Mouse (Mus musculus) liver, embryonic 14.5 days (tissue): ENCODE measurements around the gene Inpp5k. TPM values are rescaled to one million over a fixed set of nuclear protein-coding genes. Genes with fewer than 3 reads are reported as not detected.

ENCODE experiments used
- ATAC-seq: fragments of 200-750 bp; cut with Nextera tagmentation; 2 replicates; pipeline ENCODE4 v1.8.0; 2017; ENCODE audit warnings: moderate number of reproducible peaks, mild to moderate bottlenecking, moderate library complexity; ENCODE audit not compliant: insufficient read depth
- DNase-seq, 3 experiments: peaks; one replicate each; pipeline ENCODE4 v3.0.0-alpha.2; 2012 to 2013; ENCODE audit warnings: low read depth in 3 of 3, low spot score in 3 of 3
- H3K27ac ChIP-seq: fragments of 300-500 bp; sonication (generic); 2 replicates; pipeline ENCODE4 v1.5.1; 2014; ENCODE audit warnings: moderate library complexity, mild to moderate bottlenecking, control low read depth, inconsistent platforms
- H3K27me3 ChIP-seq: fragments of 300-500 bp; sonication (generic); 2 replicates; pipeline ENCODE4 v1.6.1; 2014; ENCODE audit warnings: mild to moderate bottlenecking, low read length, moderate library complexity; ENCODE audit not compliant: control insufficient read depth, insufficient read depth
- H3K36me3 ChIP-seq: fragments of 300-500 bp; sonication (generic); replicated peaks from 2 replicates; pipeline ENCODE4 v1.6.1; 2014; ENCODE audit warnings: low read depth; ENCODE audit not compliant: control insufficient read depth, insufficient read depth
- H3K4me1 ChIP-seq, 2 experiments: fragments of 200-500 bp in 1 of 2; fragments of 300-500 bp in 1 of 2; sonication (generic) in 1 of 2; replicated peaks; 2 replicates each; pipeline ENCODE4 v1.6.1; 2012 to 2014; ENCODE audit warnings: antibody characterized with exemption in 1 of 2, inconsistent platforms in 1 of 2, low read length in 1 of 2; ENCODE audit not compliant: control insufficient read depth in 2 of 2, insufficient read depth in 2 of 2
- H3K4me2 ChIP-seq: fragments of 300-500 bp; sonication (generic); 2 replicates; pipeline ENCODE4 v1.6.1; 2014; ENCODE audit warnings: low read depth, mild to moderate bottlenecking, control low read depth, moderate library complexity
- H3K4me3 ChIP-seq, 2 experiments: fragments of 200-500 bp in 1 of 2; fragments of 300-500 bp in 1 of 2; sonication (generic) in 1 of 2; 2 replicates each; pipeline ENCODE4 v1.5.1; 2012 to 2014; ENCODE audit warnings: low read depth in 2 of 2, low read length in 2 of 2, mild to moderate bottlenecking in 2 of 2, control low read depth in 1 of 2, inconsistent platforms in 1 of 2, moderate library complexity in 1 of 2; ENCODE audit not compliant: insufficient read depth in 1 of 2
- H3K9ac ChIP-seq: fragments of 300-500 bp; sonication (generic); replicated peaks from 2 replicates; pipeline ENCODE4 v1.6.1; 2014; ENCODE audit warnings: mild to moderate bottlenecking, control low read depth, moderate library complexity
- H3K9me3 ChIP-seq: fragments of 300-500 bp; sonication (generic); 2 replicates; pipeline ENCODE4 v1.6.1; 2016; ENCODE audit warnings: low read length, mixed read lengths; ENCODE audit not compliant: control insufficient read depth
- CTCF ChIP-seq: IDR thresholded peaks from 2 replicates; pipeline ENCODE4 v1.5.1; 2016; ENCODE audit warnings: antibody characterized with exemption, low read depth, control low read depth
- EP300 ChIP-seq: IDR thresholded peaks from 2 replicates; pipeline ENCODE4 v1.6.1; 2016; ENCODE audit warnings: antibody characterized with exemption, low read depth
- WGBS: fragments of 180-500 bp; shearing (Covaris S2); extraction: QIAGEN DNeasy Blood & Tissue Kit; methylation state at CpG from one replicate; pipeline ENCODE4 v1.1.7; 2014; ENCODE audit not compliant: insufficient replicate concordance; 5-methylcytosine and 5-hydroxymethylcytosine counted together
- polyA plus RNA-seq, 2 experiments: library from polyadenylated mRNA; depleted of rRNA in 1 of 2; stranded (reverse) in 1 of 2; unstranded in 1 of 2; fragments of >200 nt; fragmentation: Nextera tagmentation in 1 of 2; extraction: Ambion mirVana in 1 of 2; gene quantifications; 2 replicates each; pipeline versions ENCODE4 v1.2.1 to v1.2.3; 2012 to 2014

The Inpp5k gene
- polyA plus RNA-seq (2012; rRNA removed), result 10.8 and 13.0 TPM in 2 replicates
- 16.3 and 17.0 TPM in 2 replicates for polyA plus RNA-seq (2014; fragmentation: Nextera tagmentation; extraction: Ambion mirVana)

DNA sequence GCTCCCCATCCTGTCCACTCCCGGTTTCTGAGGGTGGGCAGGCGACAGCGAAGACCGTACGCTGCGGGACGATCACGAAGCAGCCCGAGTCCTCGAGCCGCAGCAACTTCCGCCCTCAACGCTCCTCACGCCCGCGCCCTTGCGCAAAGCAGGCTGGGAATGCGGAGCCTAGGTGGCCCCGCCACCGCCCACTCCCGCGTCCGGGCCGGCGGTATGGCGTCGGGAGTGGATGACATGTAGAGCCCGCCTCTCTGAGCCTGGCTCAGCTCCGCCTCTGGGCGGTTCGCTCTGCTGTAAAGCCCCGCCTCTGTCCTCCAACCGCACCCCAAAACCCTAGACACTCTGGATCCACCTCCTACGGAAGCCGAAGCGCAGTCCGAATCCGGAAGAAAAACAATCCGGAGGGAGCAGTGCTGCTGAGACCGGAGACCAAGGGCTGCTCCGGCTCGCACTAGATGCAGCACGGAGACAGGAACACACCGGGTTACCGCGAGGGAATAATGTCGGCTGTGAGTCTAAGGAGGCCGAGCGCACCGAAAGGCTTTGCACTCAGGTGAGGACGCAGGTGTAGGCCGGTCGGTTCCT is at the start of gene Inpp5k:
TSS of gene Inpp5k (plus strand) at position 344 of the 585 bp plus-strand sequence.
- peaks cover 8 to 14% of the 10 kb centered on the region in 2 experiments for H3K4me1 ChIP-seq
- TF ChIP-seq EP300 (peak; percentile 33; the same call in 1 of the 2 replicates), CTCF (0 out of 2 replicates have a peak, but pooled peaks have one; percentile 18)
- peak within 1 kb of the TSS; percentile 98 for H3K4me2 ChIP-seq
- no peaks in the 10 kb centered on the region for H3K27me3 ChIP-seq
- H3K27ac ChIP-seq, result peak within 1 kb of the TSS; percentile 79
- peak within 1 kb of the TSS; percentile 90 to 91 for H3K4me3 ChIP-seq
- H3K9ac ChIP-seq, result peak within 1 kb of the TSS; percentile 92
- WGBS, result under 1% methylated on average over 53 of the region's 53 CpGs
- H3K36me3 ChIP-seq, result peaks cover 11% of the 10 kb centered on the region; the same call in 1 of the 2 replicates
- DNase-seq, result peak; percentile 96 to 98 (median 97)
- H3K9me3 ChIP-seq, result no peaks in the 10 kb centered on the region
- peak; percentile 100 for ATAC-seq

DNA sequence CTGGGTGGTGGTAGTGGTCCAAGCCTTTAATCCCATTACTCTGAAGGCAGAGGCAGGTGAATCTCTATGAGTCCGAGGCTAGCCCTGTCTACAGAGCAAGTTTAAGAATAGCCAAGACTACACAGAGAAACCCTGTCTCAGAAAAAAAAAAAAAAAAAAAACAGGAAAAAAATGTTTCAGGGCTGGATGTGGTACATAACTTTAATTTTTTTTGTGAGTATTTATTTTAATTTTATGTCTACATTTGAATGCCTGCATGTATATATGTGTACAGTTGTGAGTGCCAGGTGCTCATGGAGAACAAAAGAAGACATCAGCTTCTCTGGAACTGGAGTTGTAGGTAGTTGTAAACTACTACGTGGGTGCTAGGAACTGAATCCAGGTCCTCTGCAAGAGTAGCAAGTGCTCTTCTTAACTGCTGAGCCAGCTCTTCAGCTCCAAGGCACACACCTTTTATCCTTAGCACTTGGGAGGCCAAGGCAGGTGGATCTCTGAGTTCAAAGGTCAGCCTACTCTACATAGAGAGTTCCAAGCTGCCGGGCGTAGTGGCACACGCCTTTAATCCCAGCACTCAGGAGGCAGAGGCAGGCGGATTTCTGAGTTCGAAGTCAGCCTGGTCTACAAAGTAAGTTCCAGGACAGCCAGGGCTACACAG is 49.2 kb upstream of the Inpp5k start:
- no peak overlapping the region for H3K9ac ChIP-seq
- H3K4me3 ChIP-seq, result no peak overlapping the region
- H3K9me3 ChIP-seq, result no peaks in the 10 kb centered on the region
- 84% methylated on average over 7 of the region's 7 CpGs for WGBS
- H3K4me2 ChIP-seq, result no peak overlapping the region
- ATAC-seq (no peak), DNase-seq (no peak)
- no peak overlapping the region for H3K27ac ChIP-seq
- H3K4me1 ChIP-seq, result no peaks in the 10 kb centered on the region
- no peaks in the 10 kb centered on the region for H3K36me3 ChIP-seq
- no peaks in the 10 kb centered on the region for H3K27me3 ChIP-seq
- TF ChIP-seq EP300 (no peak), CTCF (no peak)

DNA sequence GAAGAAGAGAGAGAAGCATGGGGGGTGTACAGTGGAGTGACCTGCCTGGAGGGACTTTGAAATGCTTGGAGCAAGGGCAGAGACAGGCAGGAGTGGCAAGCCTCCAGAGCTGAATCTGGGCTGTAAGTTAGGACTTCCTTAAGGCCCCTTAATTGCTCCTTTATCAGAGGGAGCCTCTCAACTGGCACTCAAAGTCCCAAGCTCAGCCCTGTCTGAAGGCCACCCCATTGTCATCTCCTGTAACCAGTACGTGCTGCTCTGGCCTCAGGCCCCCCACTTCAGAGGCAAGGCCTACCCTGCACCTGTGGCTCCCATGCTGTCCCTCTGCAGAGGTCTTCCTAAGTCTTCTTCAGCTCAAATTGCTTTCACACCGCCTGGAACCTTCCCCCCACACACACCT is 47.3 kb upstream of the Inpp5k start:
- H3K4me1 ChIP-seq, result peaks cover 2 to 5% of the 10 kb centered on the region in 2 experiments
- H3K27me3 ChIP-seq, result no peaks in the 10 kb centered on the region
- H3K9me3 ChIP-seq, result no peaks in the 10 kb centered on the region
- 69% methylated on average over 2 of the region's 2 CpGs for WGBS
- no peak overlapping the region for H3K4me2 ChIP-seq
- no peaks in the 10 kb centered on the region for H3K36me3 ChIP-seq
- TF ChIP-seq EP300 (no peak), CTCF (no peak)
- H3K4me3 ChIP-seq, result no peak overlapping the region
- no peak overlapping the region for H3K27ac ChIP-seq
- no peak overlapping the region for H3K9ac ChIP-seq
- DNase-seq (no peak), ATAC-seq (no peak)

DNA sequence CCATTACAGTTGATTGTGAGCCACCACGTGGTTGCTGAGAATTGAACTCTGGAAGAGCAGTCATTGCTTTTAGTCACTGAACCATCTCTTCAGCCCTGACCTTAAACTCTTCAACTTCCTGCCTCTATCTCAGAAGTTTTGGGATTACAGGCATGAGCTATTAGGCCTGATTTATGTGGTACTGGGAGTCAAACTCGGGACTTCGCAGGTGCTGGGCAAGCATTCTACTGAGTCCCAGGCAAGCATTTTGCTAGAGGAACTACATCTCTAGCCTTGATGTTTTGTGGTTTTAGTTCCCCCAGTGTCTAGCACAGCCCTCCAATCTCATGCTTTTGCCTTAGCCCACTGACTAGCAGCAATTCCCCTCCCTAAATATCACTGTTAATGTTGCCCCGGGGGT is 45.7 kb upstream of the Inpp5k start:
- ATAC-seq (no peak), DNase-seq (no peak)
- TF ChIP-seq EP300, result no peak
- no peak for TF ChIP-seq CTCF

DNA sequence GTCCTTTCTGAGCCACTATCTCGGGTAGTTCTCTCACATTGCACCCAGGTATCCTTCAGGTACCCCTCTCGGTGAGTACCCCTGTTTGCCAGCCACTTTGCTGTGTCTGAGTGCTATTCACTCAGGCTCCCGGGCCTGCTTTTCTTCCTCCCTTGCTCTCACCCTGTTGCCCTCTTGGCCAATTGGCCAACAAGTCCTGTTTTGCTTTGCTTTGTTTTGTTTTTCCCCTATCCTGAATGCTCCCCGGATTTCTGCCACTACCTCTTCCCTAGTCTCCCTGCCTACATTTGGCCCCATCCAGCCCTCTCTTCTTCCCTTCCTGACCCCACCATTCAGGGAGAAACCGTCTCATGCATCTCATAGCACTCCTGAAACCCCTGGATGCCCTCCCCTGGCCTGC is 44.8 kb upstream of the Inpp5k start:
- H3K27ac ChIP-seq, result no peak overlapping the region
- DNase-seq, result no peak
- no peaks in the 10 kb centered on the region for H3K9me3 ChIP-seq
- peaks cover 10 to 14% of the 10 kb centered on the region in 2 experiments for H3K4me1 ChIP-seq
- H3K27me3 ChIP-seq, result no peaks in the 10 kb centered on the region
- ATAC-seq, result no peak
- H3K9ac ChIP-seq, result no peak overlapping the region
- no peak overlapping the region for H3K4me3 ChIP-seq
- WGBS, result 54% methylated on average over 5 of the region's 5 CpGs
- H3K4me2 ChIP-seq, result no peak overlapping the region
- no peaks in the 10 kb centered on the region for H3K36me3 ChIP-seq
- TF ChIP-seq EP300 (no peak), CTCF (no peak)

More for the DNA sequence above, 45.7 kb upstream of the Inpp5k start:
- Histone ChIP-seq H3K4me1 (peaks cover 10 to 14% of the 10 kb centered on the region in 2 experiments), H3K27ac (no peak overlapping the region), H3K4me2 (no peak overlapping the region), H3K9me3 (no peaks in the 10 kb centered on the region), H3K27me3 (no peaks in the 10 kb centered on the region), H3K36me3 (no peaks in the 10 kb centered on the region), H3K4me3 (no peak overlapping the region), H3K9ac (no peak overlapping the region)
- WGBS, result 46% methylated on average over 4 of the region's 4 CpGs
